ENCODE assay signal across 10 mouse cellular contexts in the genomic region with DNA sequence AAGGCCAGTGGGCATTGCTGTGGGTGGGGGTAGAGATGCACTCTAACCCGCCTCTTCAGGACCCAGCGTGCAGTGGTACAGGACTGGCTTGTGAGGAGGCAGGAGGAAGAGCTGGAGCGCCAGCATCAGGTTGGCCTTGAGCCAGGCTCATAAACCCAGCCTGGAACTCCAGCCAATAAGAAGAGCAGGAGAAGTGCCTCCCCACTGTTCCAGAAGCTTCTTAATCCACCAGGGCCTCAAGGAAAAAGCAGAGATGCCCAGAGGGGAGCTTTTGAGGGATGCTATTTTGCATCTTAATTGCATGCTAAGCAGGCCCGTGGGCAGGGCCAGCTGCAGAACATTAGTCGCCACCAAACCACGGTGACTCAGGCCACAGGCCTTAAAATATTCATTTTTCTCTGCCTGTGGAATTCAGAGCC.
DNase-seq lines count a peak whose midpoint lies in the region; ATAC-seq and TF ChIP-seq lines count a peak whose summit lies in the region.
"Had no signal": no experiment of that assay in that cellular context is flagged by ENCODE, and none has a peak within 500 bp of the region (broad histone marks: within the 10 kb centered on the region; RNA-seq: fewer than 3 reads in every experiment).

No protein-coding gene starts in this region.

- H3K9me3 ChIP-seq in forebrain, embryonic 11.5 days (ENCODE audit: control insufficient read depth, low read length), result no peaks in the 10 kb centered on the region; the same call in 1 of the 2 replicates
- H3K9me3 ChIP-seq in forebrain, embryonic 10.5 days, result 0 out of 2 replicates have a peak, but pooled peaks cover 2% of the 10 kb centered on the region
- H3K9me3 ChIP-seq in forebrain, embryonic 13.5 days (replicated peaks), result 0 out of 2 replicates have a peak, but pooled peaks cover 4% of the 10 kb centered on the region
- H3K9me3 ChIP-seq: embryonic facial prominence, embryonic 13.5 days; limb, embryonic 13.5 days had no signal

- TF ChIP-seq POLR2A in olfactory bulb, adult 2 months (IDR thresholded peaks at IDR 0.05; ENCODE audit: insufficient read depth, low read depth, low read length), result no peak

- H3K27me3 ChIP-seq in forebrain, embryonic 11.5 days (ENCODE audit: control insufficient read depth, insufficient read depth, low read length), result no peaks in the 10 kb centered on the region
- H3K27me3 ChIP-seq in forebrain, embryonic 10.5 days (ENCODE audit: poor library complexity, severe bottlenecking), result peaks cover 34% of the 10 kb centered on the region
- peaks cover 28% of the 10 kb centered on the region; the same call in 1 of the 2 replicates for H3K27me3 ChIP-seq in forebrain, embryonic 13.5 days

- no peak overlapping the region for H3K4me2 ChIP-seq in forebrain, embryonic 11.5 days (ENCODE audit: low read depth, low read length, severe bottlenecking)
- H3K4me2 ChIP-seq in forebrain, embryonic 13.5 days, result 0 out of 2 replicates have a peak overlapping the region, but pooled peaks have one; percentile 4
- H3K4me2 ChIP-seq: embryonic facial prominence, embryonic 13.5 days; limb, embryonic 13.5 days had no signal

- ATAC-seq in forebrain, embryonic 11.5 days (replicated peaks; ENCODE audit: low FRiP score), result peak; percentile 71; the same call in 1 of the 2 replicates
- ATAC-seq in forebrain, embryonic 13.5 days, result peak; percentile 77
- no peak for ATAC-seq in erythroblast, adult 5-6 weeks (replicated peaks; ENCODE audit: low FRiP score, poor library complexity, severe bottlenecking)

- no peaks in the 10 kb centered on the region for H3K36me3 ChIP-seq in forebrain, embryonic 11.5 days (ENCODE audit: control insufficient read depth, insufficient read depth, low read length)
- H3K36me3 ChIP-seq in forebrain, embryonic 10.5 days (replicated peaks), result no peaks in the 10 kb centered on the region
- H3K36me3 ChIP-seq in forebrain, embryonic 13.5 days (ENCODE audit: poor library complexity, severe bottlenecking), result no peaks in the 10 kb centered on the region
- H3K36me3 ChIP-seq: embryonic facial prominence, embryonic 13.5 days; limb, embryonic 13.5 days had no signal

- peaks cover 5% of the 10 kb centered on the region; the same call in 1 of the 2 replicates for H3K4me1 ChIP-seq in forebrain, embryonic 11.5 days (replicated peaks; ENCODE audit: control insufficient read depth, insufficient read depth, low read length)
- peaks cover 16% of the 10 kb centered on the region for H3K4me1 ChIP-seq in forebrain, embryonic 10.5 days
- H3K4me1 ChIP-seq in forebrain, embryonic 13.5 days, result peaks cover 22% of the 10 kb centered on the region
- H3K4me1 ChIP-seq in olfactory bulb, adult 2 months (ENCODE audit: control insufficient read depth, insufficient read depth, low read length), result peaks cover 26% of the 10 kb centered on the region

- no peak for TF ChIP-seq CTCF in olfactory bulb, adult 2 months (IDR thresholded peaks at IDR 0.05; ENCODE audit: insufficient read depth, low read depth, low read length)

- DNase-seq in forebrain, embryonic 11.5 days (ENCODE audit: low spot score), result no peak
- DNase-seq in forebrain, embryonic 10.5 days (ENCODE audit: extremely low spot score, low spot score), result no peak
- DNase-seq in left cerebral cortex, adult 9 months (ENCODE audit: low spot score in 2 of 2), result peak; percentile 55 to 71
- no peak for DNase-seq in B cell, adult 2 months
- no peak for DNase-seq in heart, adult 11 months

- no peak overlapping the region for H3K27ac ChIP-seq in forebrain, embryonic 11.5 days (ENCODE audit: low read depth, low read length)
- no peak overlapping the region for H3K27ac ChIP-seq in forebrain, embryonic 10.5 days
- H3K27ac ChIP-seq in forebrain, embryonic 13.5 days, result peak overlapping the region; percentile 75
- H3K27ac ChIP-seq in olfactory bulb, adult 2 months (ENCODE audit: insufficient read depth, low read depth, low read length), result peak overlapping the region; percentile 71
- H3K27ac ChIP-seq: embryonic facial prominence, embryonic 13.5 days; limb, embryonic 13.5 days had no signal

- WGBS in forebrain, embryonic 11.5 days, result 32% methylated on average over 6 of the region's 6 CpGs
- WGBS in forebrain, embryonic 10.5 days, result 47% methylated on average over 6 of the region's 6 CpGs
- WGBS in forebrain, embryonic 13.5 days, result 13% methylated on average over 6 of the region's 6 CpGs
- WGBS in olfactory bulb, adult 2 months, result 13% methylated on average over 6 of the region's 6 CpGs

- no peak overlapping the region for H3K4me3 ChIP-seq in forebrain, embryonic 11.5 days (ENCODE audit: low read depth, low read length)
- no peak overlapping the region for H3K4me3 ChIP-seq in forebrain, embryonic 10.5 days
- no peak overlapping the region for H3K4me3 ChIP-seq in forebrain, embryonic 13.5 days
- no peak overlapping the region for H3K4me3 ChIP-seq in olfactory bulb, adult 2 months (ENCODE audit: insufficient read depth, low read depth, low read length)
- H3K4me3 ChIP-seq: embryonic facial prominence, embryonic 13.5 days; limb, embryonic 13.5 days had no signal

- H3K9ac ChIP-seq in forebrain, embryonic 11.5 days (ENCODE audit: low read length), result no peak overlapping the region
- no peak overlapping the region for H3K9ac ChIP-seq in forebrain, embryonic 13.5 days
- H3K9ac ChIP-seq: embryonic facial prominence, embryonic 13.5 days; limb, embryonic 13.5 days had no signal

Comparison
In these comparisons a context has a peak if more than half of its experiments do, and no peak if none do; other contexts are left out.
1. H3K27ac ChIP-seq: peak in forebrain, embryonic 13.5 days (single experiment) and olfactory bulb, adult 2 months (single experiment); none in forebrain, embryonic 11.5 days (single experiment) and forebrain, embryonic 10.5 days (single experiment).
2. DNase-seq: peak in left cerebral cortex, adult 9 months (2 of 2); none in forebrain, embryonic 11.5 days (single experiment), forebrain, embryonic 10.5 days (single experiment), B cell, adult 2 months (0 of 2) and heart, adult 11 months (single experiment).